Mouse (Mus musculus) ES-E14 (cell line): ENCODE measurements around the gene Slc38a10.

ENCODE experiments used
- CHD2 ChIP-seq: IDR thresholded peaks from 2 replicates; pipeline ENCODE4 v1.6.1; 2014; ENCODE audit warnings: mild to moderate bottlenecking, low read depth, low read length, inconsistent platforms
- HCFC1 ChIP-seq: IDR thresholded peaks from 2 replicates; pipeline ENCODE4 v1.6.1; 2012; ENCODE audit warnings: low read length, inconsistent platforms, borderline replicate concordance; ENCODE audit not compliant: insufficient read depth
- MAFK ChIP-seq: IDR thresholded peaks from 2 replicates; pipeline ENCODE4 v1.6.1; 2014; ENCODE audit warnings: mild to moderate bottlenecking, low read depth, low read length, inconsistent platforms; ENCODE audit not compliant: insufficient read depth
- ZC3H11A ChIP-seq: IDR thresholded peaks from 2 replicates; pipeline ENCODE4 v1.6.1; 2012; ENCODE audit warnings: low read depth, mild to moderate bottlenecking, inconsistent platforms, low read length, borderline replicate concordance

GRCm38 (mm10) chr11:120164028-120164427, 12.9 kb upstream of the Slc38a10 start:
- TF ChIP-seq CHD2 (no peak), ZC3H11A (no peak), MAFK (no peak), HCFC1 (no peak)
